Mouse (Mus musculus): ENCODE results near the gene Casc1. TPM values are rescaled to one million over a fixed set of nuclear protein-coding genes. Genes with fewer than 3 reads are reported as not detected.
"Not testable (repeated sequence)": the region's sequence is repeated elsewhere in the genome, so short reads cannot be mapped to it uniquely, and the experiment has no call there.

The Casc1 gene
- polyA plus RNA-seq, 1 experiment from 2014 or later: 0.92 TPM

DNA sequence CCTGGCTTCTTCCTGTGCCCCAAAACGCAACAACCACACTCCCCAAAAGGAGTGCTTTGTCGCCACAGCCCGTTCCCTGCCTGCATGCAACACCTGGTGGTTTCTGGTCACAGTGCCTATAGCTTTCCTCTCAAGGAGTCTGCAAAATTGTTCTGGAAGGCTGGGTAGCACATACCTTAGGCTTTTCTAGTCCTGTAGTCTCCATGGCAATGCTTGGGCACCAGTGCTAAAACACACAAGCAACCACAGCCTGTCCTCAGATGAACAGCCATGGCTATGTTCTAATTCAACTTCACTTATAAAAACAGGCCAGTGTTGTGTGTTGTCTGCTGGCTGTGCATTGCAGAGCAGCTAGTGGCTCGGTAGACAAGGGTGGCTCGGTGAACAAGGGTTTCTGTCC is 74.0 kb downstream of the Casc1 start:
- Histone ChIP-seq H3K27ac (ENCODE audit: low read length) (no peak overlapping the region), H3K9me3 (replicated peaks; ENCODE audit: control insufficient read depth, low read length, poor library complexity, severe bottlenecking) (no peaks in the 10 kb centered on the region), H3K27me3 (ENCODE audit: control insufficient read depth, insufficient read depth, low read depth, low read length) (no peaks in the 10 kb centered on the region), H3K4me3 (ENCODE audit: low read depth, low read length) (no peak overlapping the region), H3K36me3 (ENCODE audit: control insufficient read depth, insufficient read depth, low read length) (no peaks in the 10 kb centered on the region), H3K4me1 (ENCODE audit: control insufficient read depth, insufficient read depth, low read length) (no peaks in the 10 kb centered on the region), H3K4me2 (ENCODE audit: low read length) (no peak overlapping the region), H3K9ac (ENCODE audit: low read depth, low read length) (no peak overlapping the region)
- ATAC-seq: no peak
- WGBS: 92% methylated on average over 5 of the region's 5 CpGs

DNA sequence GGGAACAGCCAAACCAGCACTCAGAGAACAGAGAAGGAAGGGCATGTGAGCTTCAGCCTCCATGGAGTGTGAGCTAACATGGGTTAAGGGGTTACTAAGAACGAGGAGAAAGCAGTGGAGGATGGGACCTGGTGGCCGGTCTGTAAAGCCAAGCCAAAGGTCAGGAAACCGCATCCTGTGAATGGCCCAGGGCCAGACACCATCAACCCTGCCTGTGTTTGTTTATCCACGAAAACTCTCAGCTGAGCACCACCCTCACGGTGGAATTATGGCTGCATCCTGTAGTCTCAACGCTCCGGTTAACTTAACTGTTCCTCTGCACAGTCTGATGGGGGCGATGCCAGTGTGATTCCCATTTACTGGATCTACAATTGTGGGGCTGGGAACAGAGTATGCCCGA is 75.0 kb downstream of the Casc1 start:
- Histone ChIP-seq H3K9ac (ENCODE audit: low read depth, low read length) (no peak overlapping the region), H3K9me3 (replicated peaks; ENCODE audit: control insufficient read depth, low read length, poor library complexity, severe bottlenecking) (no peaks in the 10 kb centered on the region), H3K36me3 (ENCODE audit: control insufficient read depth, insufficient read depth, low read length) (no peaks in the 10 kb centered on the region), H3K27ac (ENCODE audit: low read length) (no peak overlapping the region), H3K4me3 (ENCODE audit: low read depth, low read length) (no peak overlapping the region), H3K27me3 (ENCODE audit: control insufficient read depth, insufficient read depth, low read depth, low read length) (no peaks in the 10 kb centered on the region), H3K4me1 (ENCODE audit: control insufficient read depth, insufficient read depth, low read length) (no peaks in the 10 kb centered on the region), H3K4me2 (ENCODE audit: low read length) (no peak overlapping the region)
- WGBS: 84% methylated on average over 9 of the region's 9 CpGs
- no peak for ATAC-seq

DNA sequence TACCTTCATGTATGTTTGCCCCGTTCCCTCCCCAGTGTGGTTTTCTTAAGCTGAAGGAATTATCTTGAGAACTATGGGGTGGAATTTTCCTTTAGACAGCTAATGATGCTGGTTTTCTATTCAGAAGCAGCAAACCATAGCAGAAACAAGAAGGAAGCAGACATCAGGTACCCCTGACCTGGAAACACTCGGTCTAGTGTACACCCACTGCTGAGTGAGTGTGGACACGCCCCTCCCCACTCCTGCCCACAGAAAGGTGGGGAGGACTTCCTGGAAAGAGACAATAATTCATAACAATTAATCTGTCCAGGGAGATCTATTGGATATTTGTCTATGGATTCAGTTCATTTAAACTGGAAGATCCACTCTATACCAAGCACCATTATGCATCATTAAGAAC is 75.5 kb downstream of the Casc1 start:
- ATAC-seq: no peak
- WGBS: 73% methylated on average over 3 of the region's 3 CpGs
- no peaks in the 10 kb centered on the region for H3K36me3 ChIP-seq (ENCODE audit: control insufficient read depth, insufficient read depth, low read length)
- no peak overlapping the region for H3K9ac ChIP-seq (ENCODE audit: low read depth, low read length)
- H3K27me3 ChIP-seq (ENCODE audit: control insufficient read depth, insufficient read depth, low read depth, low read length): no peaks in the 10 kb centered on the region
- no peak overlapping the region for H3K4me3 ChIP-seq (ENCODE audit: low read depth, low read length)
- H3K9me3 ChIP-seq (replicated peaks; ENCODE audit: control insufficient read depth, low read length, poor library complexity, severe bottlenecking): no peaks in the 10 kb centered on the region
- H3K4me2 ChIP-seq (ENCODE audit: low read length): no peak overlapping the region
- H3K27ac ChIP-seq (ENCODE audit: low read length): no peak overlapping the region
- no peaks in the 10 kb centered on the region for H3K4me1 ChIP-seq (ENCODE audit: control insufficient read depth, insufficient read depth, low read length)

DNA sequence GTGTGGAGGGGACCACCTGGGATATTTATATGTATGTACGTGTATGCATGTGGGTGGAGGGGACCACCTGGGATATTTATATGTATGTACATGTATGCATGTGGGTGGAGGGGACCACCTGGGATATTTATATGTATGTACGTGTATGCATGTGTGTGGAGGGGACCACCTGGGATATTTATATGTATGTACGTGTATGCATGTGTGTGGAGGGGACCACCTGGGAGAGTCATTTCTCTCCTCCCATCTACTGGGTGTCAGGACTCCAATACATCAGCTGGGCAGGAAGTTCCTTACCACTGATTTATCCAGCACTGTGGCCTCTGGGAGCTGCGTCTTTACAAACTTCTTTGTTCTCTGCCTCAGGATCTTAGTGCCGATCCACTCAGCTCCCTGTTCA is 77.8 kb downstream of the Casc1 start:
- H3K9me3 ChIP-seq (replicated peaks; ENCODE audit: control insufficient read depth, low read length, poor library complexity, severe bottlenecking); H3K27ac ChIP-seq (ENCODE audit: low read length); H3K4me1 ChIP-seq (ENCODE audit: control insufficient read depth, insufficient read depth, low read length); H3K4me2 ChIP-seq (ENCODE audit: low read length); H3K9ac ChIP-seq (ENCODE audit: low read depth, low read length); ATAC-seq; H3K36me3 ChIP-seq (ENCODE audit: control insufficient read depth, insufficient read depth, low read length); H3K4me3 ChIP-seq (ENCODE audit: low read depth, low read length); H3K27me3 ChIP-seq (ENCODE audit: control insufficient read depth, insufficient read depth, low read depth, low read length): not testable (repeated sequence)
- 80% methylated on average over 5 of the region's 5 CpGs for WGBS

DNA sequence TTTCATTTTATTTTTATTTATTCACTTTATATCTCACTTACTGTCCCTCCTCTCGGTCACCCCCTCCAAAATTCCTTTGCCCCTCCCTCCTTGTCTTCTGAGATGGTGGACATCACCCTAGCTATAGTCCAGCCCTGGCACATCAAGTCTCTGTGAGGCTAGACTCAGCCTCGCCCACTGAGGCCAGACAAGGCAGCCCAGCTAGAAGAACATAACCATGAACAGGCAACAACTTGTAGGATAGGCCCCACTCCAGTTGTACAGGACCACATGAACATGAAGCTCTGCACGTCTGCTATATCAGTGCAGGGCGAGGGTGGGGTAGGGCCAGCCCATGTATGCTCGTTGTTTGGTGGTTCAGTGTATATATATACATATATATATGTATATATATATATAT is 78.8 kb downstream of the Casc1 start:
- Histone ChIP-seq H3K4me1 (ENCODE audit: control insufficient read depth, insufficient read depth, low read length) (no peaks in the 10 kb centered on the region), H3K27me3 (ENCODE audit: control insufficient read depth, insufficient read depth, low read depth, low read length) (no peaks in the 10 kb centered on the region), H3K36me3 (ENCODE audit: control insufficient read depth, insufficient read depth, low read length) (no peaks in the 10 kb centered on the region), H3K4me2 (ENCODE audit: low read length) (no peak overlapping the region), H3K9ac (ENCODE audit: low read depth, low read length) (no peak overlapping the region), H3K9me3 (replicated peaks; ENCODE audit: control insufficient read depth, low read length, poor library complexity, severe bottlenecking) (no peaks in the 10 kb centered on the region), H3K4me3 (ENCODE audit: low read depth, low read length) (no peak overlapping the region), H3K27ac (ENCODE audit: low read length) (no peak overlapping the region)
- WGBS: 91% methylated on average over 5 of the region's 5 CpGs
- no peak for ATAC-seq

DNA sequence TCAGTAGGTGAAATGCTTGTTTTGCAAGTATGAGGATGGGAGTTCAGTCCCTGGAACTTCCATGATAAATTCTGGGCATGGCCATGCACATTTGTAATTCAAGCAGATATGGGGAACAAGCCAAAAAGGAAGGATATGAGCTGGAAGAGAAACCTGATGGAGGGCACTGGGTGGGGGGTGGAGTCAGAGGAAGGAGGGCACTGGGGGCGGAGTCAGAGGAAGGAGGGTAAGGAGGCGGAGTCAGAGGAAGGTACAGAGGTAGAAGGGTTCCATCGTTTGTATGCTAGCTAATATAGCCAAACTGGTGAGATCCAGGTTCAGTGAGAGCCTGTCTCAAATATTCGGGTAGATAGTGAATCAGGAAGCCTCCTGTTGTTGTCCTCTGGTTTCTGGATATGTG is 81.2 kb downstream of the Casc1 start:
- H3K9me3 ChIP-seq (replicated peaks; ENCODE audit: control insufficient read depth, low read length, poor library complexity, severe bottlenecking): no peaks in the 10 kb centered on the region
- no peak overlapping the region for H3K4me3 ChIP-seq (ENCODE audit: low read depth, low read length)
- H3K9ac ChIP-seq (ENCODE audit: low read depth, low read length): no peak overlapping the region
- no peaks in the 10 kb centered on the region for H3K36me3 ChIP-seq (ENCODE audit: control insufficient read depth, insufficient read depth, low read length)
- H3K27ac ChIP-seq (ENCODE audit: low read length): no peak overlapping the region
- H3K4me2 ChIP-seq (ENCODE audit: low read length): no peak overlapping the region
- 85% methylated on average over 4 of the region's 4 CpGs for WGBS
- H3K4me1 ChIP-seq (ENCODE audit: control insufficient read depth, insufficient read depth, low read length): no peaks in the 10 kb centered on the region
- H3K27me3 ChIP-seq (ENCODE audit: control insufficient read depth, insufficient read depth, low read depth, low read length): no peaks in the 10 kb centered on the region
- no peak for ATAC-seq

DNA sequence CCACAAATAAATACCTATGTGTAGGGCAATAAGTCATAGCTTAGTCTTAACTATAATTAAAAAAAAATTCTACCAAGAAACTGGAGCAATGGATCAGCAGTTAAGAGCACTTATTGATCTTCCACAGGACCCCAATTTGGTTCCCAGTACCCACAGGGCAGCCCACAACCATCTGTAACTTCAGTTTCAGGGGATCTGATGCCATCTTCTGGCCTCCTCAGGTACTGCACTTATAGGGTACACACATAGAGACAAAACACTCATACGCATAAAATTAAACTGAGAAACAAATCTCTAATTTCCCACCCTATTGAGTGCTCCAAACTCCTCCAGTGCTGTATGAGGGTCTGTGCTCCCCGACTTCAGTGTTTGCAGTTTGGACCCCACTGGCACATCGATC is 83.2 kb downstream of the Casc1 start:
- 95% methylated on average over 3 of the region's 3 CpGs for WGBS
- H3K4me2 ChIP-seq (ENCODE audit: low read length): no peak overlapping the region
- no peaks in the 10 kb centered on the region for H3K27me3 ChIP-seq (ENCODE audit: control insufficient read depth, insufficient read depth, low read depth, low read length)
- no peak overlapping the region for H3K4me3 ChIP-seq (ENCODE audit: low read depth, low read length)
- no peaks in the 10 kb centered on the region for H3K36me3 ChIP-seq (ENCODE audit: control insufficient read depth, insufficient read depth, low read length)
- H3K9ac ChIP-seq (ENCODE audit: low read depth, low read length): no peak overlapping the region
- no peak overlapping the region for H3K27ac ChIP-seq (ENCODE audit: low read length)
- no peaks in the 10 kb centered on the region for H3K9me3 ChIP-seq (replicated peaks; ENCODE audit: control insufficient read depth, low read length, poor library complexity, severe bottlenecking)
- ATAC-seq: no peak
- no peaks in the 10 kb centered on the region for H3K4me1 ChIP-seq (ENCODE audit: control insufficient read depth, insufficient read depth, low read length)

DNA sequence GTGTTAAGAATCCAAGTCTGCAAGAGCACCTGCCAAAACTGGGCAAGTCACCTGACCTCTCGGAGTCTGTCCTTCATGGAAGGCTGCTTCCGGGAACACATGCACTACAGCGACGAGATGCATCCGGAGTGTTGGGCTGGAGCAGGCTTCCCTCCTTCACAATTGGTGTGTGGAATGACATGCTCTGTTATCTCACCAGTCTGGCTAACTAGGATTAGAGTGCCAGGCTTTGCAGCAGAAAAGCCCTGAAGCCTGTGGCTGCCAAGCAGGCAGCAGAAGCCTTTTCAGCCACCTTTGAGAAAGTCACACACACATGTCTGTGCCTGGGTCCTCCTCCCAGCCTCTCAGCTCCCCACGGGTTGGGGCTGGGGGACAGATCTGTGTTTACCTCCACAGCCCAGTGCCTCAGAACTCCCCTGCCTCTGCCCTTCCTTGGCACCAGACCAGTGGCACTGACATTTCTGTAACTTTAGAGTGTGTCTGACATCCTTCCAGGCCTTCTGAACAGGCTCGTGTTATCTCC is 85.2 kb downstream of the Casc1 start:
- H3K4me3 ChIP-seq (ENCODE audit: low read depth, low read length): no peak overlapping the region
- no peaks in the 10 kb centered on the region for H3K36me3 ChIP-seq (ENCODE audit: control insufficient read depth, insufficient read depth, low read length)
- 53% methylated on average over 7 of the region's 7 CpGs for WGBS
- no peak overlapping the region for H3K4me2 ChIP-seq (ENCODE audit: low read length)
- H3K9ac ChIP-seq (ENCODE audit: low read depth, low read length): no peak overlapping the region
- no peaks in the 10 kb centered on the region for H3K27me3 ChIP-seq (ENCODE audit: control insufficient read depth, insufficient read depth, low read depth, low read length)
- ATAC-seq: no peak
- H3K27ac ChIP-seq (ENCODE audit: low read length): peak overlapping the region; percentile 37; the same call in 1 of the 2 replicates
- H3K9me3 ChIP-seq (replicated peaks; ENCODE audit: control insufficient read depth, low read length, poor library complexity, severe bottlenecking): no peaks in the 10 kb centered on the region
- H3K4me1 ChIP-seq (ENCODE audit: control insufficient read depth, insufficient read depth, low read length): no peaks in the 10 kb centered on the region

All from midbrain, embryonic 16.5 days (tissue).